Mouse (Mus musculus): ENCODE measurements around the gene Myo1g.

Gene Myo1g

GRCm38 (mm10) chr11:6489257-6489656 is 31.5 kb downstream of the Myo1g start:
- DNase-seq (ENCODE audit: low read depth, low spot score), result peak; percentile 78

DNA sequence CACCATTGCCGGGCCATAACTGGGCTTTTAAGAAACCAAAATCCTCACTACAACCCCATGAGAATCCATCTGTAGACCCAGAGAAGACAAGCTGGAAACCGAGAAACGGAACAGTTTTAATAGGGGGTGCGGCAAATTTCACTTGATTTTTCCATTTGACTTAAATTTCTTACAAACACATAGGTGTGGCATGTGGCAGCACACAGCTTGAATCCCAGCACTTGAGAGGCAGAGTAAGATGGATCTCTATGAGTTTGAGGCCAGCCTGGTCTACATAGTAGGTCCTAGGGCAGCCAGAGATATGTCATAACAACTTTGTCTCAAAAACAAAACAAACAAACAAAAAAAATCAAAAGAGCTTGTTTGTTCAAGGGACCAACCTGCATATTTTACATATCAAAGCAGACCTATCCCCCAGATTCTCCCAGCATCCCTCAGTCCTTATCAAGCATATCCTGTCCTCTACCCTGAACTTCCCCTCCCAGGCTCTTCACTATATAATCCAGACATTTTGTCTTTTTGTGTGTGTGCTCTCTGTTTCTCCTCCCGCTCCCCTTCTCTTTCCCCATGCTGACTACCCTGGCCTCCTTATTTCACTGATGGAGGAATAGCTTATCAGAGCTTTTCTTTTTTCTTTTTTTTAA is 32.6 kb downstream of the Myo1g start:
- no peak for DNase-seq (ENCODE audit: low read depth, low spot score)

DNA sequence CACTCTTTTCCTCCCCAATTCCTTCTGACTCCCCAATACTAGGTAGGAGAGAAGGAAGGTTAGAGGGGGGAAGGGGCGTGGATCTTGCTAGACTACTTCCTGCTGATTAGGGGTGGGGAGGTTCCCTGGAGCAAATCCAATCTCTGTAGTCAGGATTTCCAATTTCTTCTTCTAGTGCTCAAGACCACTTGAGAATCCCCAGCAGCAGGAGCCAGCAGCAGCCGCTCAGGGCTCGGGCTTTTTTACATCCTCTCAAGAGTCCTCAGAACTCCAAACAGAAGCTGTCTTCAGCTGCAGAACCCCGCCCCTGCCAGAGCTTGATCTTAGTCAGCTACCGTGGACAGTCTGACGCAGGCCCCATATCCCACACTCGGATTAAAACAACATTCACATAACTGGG is 33.3 kb downstream of the Myo1g start:
- no peak for DNase-seq (ENCODE audit: low read depth, low spot score)

- DNase-seq (ENCODE audit: low read depth, low spot score), result no peak
Measured at GRCm38 (mm10) chr11:6486916-6487315, 33.8 kb downstream of the Myo1g start.

DNA sequence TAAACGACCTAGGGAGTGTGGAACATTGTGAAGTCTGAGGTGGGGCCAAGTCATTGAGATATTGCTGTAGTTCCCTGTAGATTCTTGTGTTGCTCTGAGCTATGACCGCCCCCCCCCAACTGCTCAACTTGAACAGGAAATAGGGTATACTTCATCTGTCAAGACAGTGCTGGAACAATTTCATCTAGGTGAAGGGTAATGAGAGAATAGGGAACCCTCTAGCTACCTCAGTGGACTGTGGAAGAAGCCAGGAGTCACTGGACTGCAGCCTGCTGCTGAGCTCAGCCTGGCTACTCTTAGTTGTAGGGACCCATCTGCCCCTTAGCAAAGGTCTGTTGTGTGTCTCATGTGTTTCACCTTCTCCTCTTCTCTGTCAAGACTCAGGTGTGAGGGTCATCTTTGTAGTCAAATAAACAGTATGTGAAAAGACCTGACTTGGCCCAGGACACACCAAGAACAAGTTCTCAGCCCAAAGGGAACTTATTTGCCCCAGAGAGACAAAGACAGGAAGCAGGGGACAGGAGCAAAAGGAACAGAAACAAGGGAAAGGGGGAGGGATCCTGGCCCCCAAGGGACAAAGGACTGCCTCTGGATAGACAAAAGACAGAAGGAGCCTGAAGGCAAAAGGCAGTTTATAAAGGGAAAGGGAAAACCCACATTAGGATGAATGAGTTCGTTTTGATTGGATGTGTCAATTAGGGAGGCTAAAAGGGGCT is 36.4 kb downstream of the Myo1g start:
- DNase-seq (ENCODE audit: low read depth, low spot score), result no peak

DNA sequence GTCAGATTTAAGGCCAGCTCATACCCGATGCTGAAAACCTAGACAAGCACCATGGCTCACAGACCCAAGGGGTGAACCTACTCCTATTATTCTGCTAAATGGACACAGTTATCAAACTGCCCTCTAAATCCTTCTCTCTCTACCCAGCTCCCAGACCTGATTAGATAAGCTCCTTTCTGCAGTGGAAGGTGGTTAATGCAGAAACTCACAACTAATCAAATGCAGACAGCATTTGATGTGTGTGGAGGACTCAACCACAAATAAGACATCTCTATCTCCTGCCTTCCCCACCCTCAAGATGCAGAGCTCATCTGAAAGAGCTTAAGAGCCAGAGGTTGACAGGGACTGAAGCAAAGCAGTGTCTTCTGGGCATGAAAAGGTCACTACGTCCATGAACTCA is 37.7 kb downstream of the Myo1g start:
- DNase-seq (ENCODE audit: low read depth, low spot score), result no peak

DNA sequence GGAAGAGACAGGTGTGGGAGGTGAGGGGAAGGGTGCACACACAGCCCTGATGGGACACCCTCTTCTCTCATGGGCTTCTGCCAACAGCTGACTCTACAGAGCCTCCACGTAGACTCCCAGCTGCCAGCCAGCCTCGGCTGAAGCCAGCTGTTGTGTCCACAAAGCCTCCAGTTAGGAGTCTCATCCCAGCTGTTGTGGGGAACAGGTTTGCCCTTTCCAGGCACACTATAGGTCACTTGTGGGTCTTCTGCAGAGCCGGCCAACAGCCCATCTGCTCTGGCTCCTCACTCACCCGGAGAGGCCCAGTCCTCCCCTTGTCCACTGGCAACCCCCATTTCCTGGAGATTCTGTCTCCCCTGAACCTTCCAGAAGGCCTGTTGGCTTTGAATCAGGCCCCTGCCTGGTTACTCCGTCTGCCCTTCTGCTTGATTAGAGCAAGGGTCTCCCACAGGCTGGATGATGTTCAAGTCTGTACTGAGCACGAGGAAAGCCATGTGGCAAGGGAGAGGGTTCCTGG is 39.0 kb downstream of the Myo1g start:
- no peak for DNase-seq (ENCODE audit: low read depth, low spot score)

GRCm38 (mm10) chr11:6480681-6481405 is 39.9 kb downstream of the Myo1g start:
- DNase-seq (ENCODE audit: low read depth, low spot score), result no peak

GRCm38 (mm10) chr11:6480191-6480590 is 40.6 kb downstream of the Myo1g start:
- no peak for DNase-seq (ENCODE audit: low read depth, low spot score)

DNA sequence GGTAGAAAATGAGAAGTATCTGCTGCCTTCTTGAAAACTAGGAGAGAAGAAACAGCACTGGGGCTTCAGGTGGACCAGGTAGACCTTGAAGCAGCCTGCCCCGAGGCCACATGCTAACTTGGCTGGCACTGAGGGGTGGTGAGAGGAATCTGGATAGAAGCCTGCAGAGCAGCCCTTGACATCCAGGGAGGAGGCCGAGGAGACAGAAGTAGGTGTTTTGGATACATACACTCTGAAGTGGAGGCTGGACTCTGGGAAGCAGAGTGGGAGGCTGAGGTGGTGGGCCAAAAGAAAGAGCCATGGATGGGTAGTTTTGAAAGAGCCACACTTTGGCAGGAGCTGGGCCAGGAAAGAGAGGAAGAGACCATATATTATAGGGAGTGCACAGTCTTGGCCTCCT is 41.5 kb downstream of the Myo1g start:
- DNase-seq (ENCODE audit: low read depth, low spot score), result no peak

- peak; percentile 27 for DNase-seq (ENCODE audit: low read depth, low spot score)
Measured at GRCm38 (mm10) chr11:6477350-6477749, 43.4 kb downstream of the Myo1g start.

DNA sequence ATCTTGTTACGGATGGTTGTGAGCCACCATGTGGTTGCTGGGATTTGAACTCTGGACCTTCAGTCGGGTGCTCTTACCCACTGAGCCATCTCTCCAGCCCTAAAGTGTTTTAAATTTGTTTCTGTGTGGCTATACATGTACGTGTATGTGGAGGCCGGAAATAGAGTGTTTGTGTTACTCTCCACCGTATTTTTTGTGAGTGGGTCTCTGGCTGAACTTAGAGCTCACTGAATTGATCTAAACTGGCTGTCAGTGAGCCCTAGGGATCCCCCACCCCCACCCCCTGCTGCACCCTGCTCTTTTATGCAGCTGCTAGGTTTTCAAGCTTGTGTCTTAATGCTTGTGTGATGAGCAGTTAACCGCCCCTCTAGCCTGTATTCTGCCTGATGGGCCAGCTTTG is 43.9 kb downstream of the Myo1g start:
- no peak for DNase-seq (ENCODE audit: low read depth, low spot score)

DNA sequence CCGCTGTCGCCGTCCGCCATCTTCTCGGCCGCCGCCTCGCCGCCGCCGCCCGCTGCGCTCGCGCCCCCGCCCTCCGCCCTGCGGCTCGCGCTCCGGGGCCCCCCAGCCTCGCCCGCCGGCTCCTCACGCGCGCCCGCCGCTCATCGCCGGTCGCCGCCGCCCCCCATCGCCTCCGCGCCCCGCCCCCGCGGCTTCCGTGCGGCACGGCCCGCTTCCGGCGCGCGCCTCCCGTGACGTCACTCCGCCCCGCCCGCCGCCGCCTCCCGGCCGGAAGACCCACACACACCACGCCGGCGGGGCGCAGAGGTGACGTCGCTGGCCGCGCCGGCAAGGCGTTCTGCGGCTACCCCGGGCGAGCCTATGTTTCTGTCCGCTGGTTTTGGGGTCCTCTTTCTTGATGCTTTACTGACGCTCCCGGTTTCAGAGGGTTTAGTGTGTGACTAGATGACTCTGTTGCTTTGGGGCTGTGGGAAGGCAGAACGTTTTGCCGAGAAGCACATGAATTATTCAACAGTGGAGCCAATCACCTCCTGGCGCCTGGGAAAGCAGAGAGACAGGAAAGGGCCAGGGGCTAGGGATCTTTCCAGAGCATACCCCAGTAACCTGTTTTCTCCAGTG is 44.8 kb downstream of the Myo1g start, which contains the start of gene Purb:
Gene Purb (minus strand): TSS at position 51 of the 618 bp plus-strand sequence.
- peak; percentile 73 for DNase-seq (ENCODE audit: low read depth, low spot score)

GRCm38 (mm10) chr11:6474874-6475731 is 45.7 kb downstream of the Myo1g start:
- DNase-seq (ENCODE audit: low read depth, low spot score), result peak; percentile 57

GRCm38 (mm10) chr11:6474381-6474780 is 46.4 kb downstream of the Myo1g start:
- DNase-seq (ENCODE audit: low read depth, low spot score), result peak; percentile 29

- peak; percentile 64 for DNase-seq (ENCODE audit: low read depth, low spot score)
Measured at GRCm38 (mm10) chr11:6472076-6472475, 48.7 kb downstream of the Myo1g start.

DNA sequence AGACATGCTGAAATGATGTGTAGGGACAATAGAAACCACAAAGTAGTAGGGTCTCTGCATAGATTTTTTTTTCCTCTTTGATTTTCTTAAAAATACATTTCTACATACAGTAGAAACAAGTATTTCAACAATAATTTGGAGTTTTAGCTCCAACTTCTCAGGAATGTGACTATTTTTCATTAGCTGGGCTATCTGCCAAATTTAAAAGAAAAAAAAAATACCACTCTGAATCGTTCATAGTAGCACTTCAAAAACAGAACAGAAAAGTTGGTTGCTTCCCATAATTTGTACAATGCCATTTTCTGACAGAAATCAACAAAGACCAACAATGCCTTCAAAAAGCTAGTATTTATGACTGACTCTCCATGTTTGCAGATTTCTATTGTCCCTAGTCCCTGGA is 49.3 kb downstream of the Myo1g start:
- DNase-seq (ENCODE audit: low read depth, low spot score), result no peak

- no peak for DNase-seq (ENCODE audit: low read depth, low spot score)
Measured at GRCm38 (mm10) chr11:6471054-6471453, 49.7 kb downstream of the Myo1g start.

DNA sequence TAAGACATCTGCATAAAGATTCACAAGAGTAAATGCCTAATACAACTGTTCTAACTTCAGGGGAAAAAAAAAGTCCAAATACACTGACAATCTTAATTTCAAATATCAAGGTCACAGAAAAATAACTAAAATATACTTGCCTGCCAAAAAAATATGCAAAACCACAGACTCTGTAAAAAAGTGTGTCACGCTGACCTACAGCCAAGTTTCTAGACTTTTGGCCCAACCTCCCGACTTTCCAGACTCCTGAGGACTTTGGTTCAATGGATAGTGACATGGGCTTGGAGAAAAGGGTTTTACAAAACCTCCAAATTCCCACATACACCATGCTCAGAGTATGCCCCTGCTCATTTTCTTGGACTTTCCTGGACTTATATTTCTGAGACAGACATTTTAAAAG is 52.2 kb downstream of the Myo1g start:
- DNase-seq (ENCODE audit: low read depth, low spot score), result peak; percentile 63

DNA sequence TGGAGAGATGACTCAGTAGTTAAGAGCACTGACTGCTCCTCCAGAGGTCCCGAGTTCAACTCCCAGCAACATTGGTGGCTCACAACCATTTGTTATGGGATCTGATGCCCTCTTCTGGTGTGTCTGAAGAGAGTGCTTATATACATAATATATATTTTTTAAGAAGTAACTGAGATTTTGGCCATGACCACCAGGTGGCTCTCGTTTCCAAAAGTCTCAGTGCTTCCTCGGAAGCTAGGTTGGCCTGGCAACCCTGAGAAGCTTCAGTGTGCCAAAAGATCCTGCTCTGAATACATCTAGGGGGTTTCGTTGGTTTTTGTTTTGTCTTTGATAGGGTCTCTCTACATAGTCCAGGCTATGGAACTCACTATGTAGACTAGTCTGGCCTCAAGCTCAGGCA is 55.6 kb downstream of the Myo1g start:
- peak; percentile 92 for DNase-seq (ENCODE audit: low read depth, low spot score)
